Mouse (Mus musculus): ENCODE results near the gene Ryr2. TPM values are rescaled to one million over a fixed set of nuclear protein-coding genes. Genes with fewer than 3 reads are reported as not detected.

The Ryr2 gene
- total RNA-seq, 1 experiment from 2014 or later = not detected

GRCm38 (mm10) chr13:11782411-11783155 lies 324.2 kb downstream of the Ryr2 start:
- ATAC-seq (replicated peaks in 1 of 2; ENCODE audit: insufficient read depth in 1 of 2, low FRiP score in 2 of 2, low TSS enrichment in 1 of 2, low read depth in 1 of 2, poor library complexity in 2 of 2, severe bottlenecking in 2 of 2) = no peak

GRCm38 (mm10) chr13:11781065-11781464 lies 325.7 kb downstream of the Ryr2 start:
- ATAC-seq (replicated peaks in 1 of 2; ENCODE audit: insufficient read depth in 1 of 2, low FRiP score in 2 of 2, low TSS enrichment in 1 of 2, low read depth in 1 of 2, poor library complexity in 2 of 2, severe bottlenecking in 2 of 2) = no peak

- no peak for ATAC-seq (replicated peaks in 1 of 2; ENCODE audit: insufficient read depth in 1 of 2, low FRiP score in 2 of 2, low TSS enrichment in 1 of 2, low read depth in 1 of 2, poor library complexity in 2 of 2, severe bottlenecking in 2 of 2)
Observed at GRCm38 (mm10) chr13:11777726-11778125, 329.0 kb downstream of the Ryr2 start.

GRCm38 (mm10) chr13:11772173-11772572 lies 334.6 kb downstream of the Ryr2 start:
- no peak for ATAC-seq (replicated peaks in 1 of 2; ENCODE audit: insufficient read depth in 1 of 2, low FRiP score in 2 of 2, low TSS enrichment in 1 of 2, low read depth in 1 of 2, poor library complexity in 2 of 2, severe bottlenecking in 2 of 2)

GRCm38 (mm10) chr13:11766899-11767298 lies 339.8 kb downstream of the Ryr2 start:
- no peak for ATAC-seq (replicated peaks in 1 of 2; ENCODE audit: insufficient read depth in 1 of 2, low FRiP score in 2 of 2, low TSS enrichment in 1 of 2, low read depth in 1 of 2, poor library complexity in 2 of 2, severe bottlenecking in 2 of 2)

GRCm38 (mm10) chr13:11763925-11764324 lies 342.8 kb downstream of the Ryr2 start:
- no peak for ATAC-seq (replicated peaks in 1 of 2; ENCODE audit: insufficient read depth in 1 of 2, low FRiP score in 2 of 2, low TSS enrichment in 1 of 2, low read depth in 1 of 2, poor library complexity in 2 of 2, severe bottlenecking in 2 of 2)

GRCm38 (mm10) chr13:11763104-11763503 lies 343.6 kb downstream of the Ryr2 start:
- ATAC-seq (replicated peaks in 1 of 2; ENCODE audit: insufficient read depth in 1 of 2, low FRiP score in 2 of 2, low TSS enrichment in 1 of 2, low read depth in 1 of 2, poor library complexity in 2 of 2, severe bottlenecking in 2 of 2) = peak in 1 of 2 experiments; percentile 51; a peak in 1 of 4 replicates

- no peak for ATAC-seq (replicated peaks in 1 of 2; ENCODE audit: insufficient read depth in 1 of 2, low FRiP score in 2 of 2, low TSS enrichment in 1 of 2, low read depth in 1 of 2, poor library complexity in 2 of 2, severe bottlenecking in 2 of 2)
Observed at GRCm38 (mm10) chr13:11757894-11758293, 348.9 kb downstream of the Ryr2 start.

GRCm38 (mm10) chr13:11745479-11745878 lies 361.3 kb downstream of the Ryr2 start:
- no peak for ATAC-seq (replicated peaks in 1 of 2; ENCODE audit: insufficient read depth in 1 of 2, low FRiP score in 2 of 2, low TSS enrichment in 1 of 2, low read depth in 1 of 2, poor library complexity in 2 of 2, severe bottlenecking in 2 of 2)

- ATAC-seq (replicated peaks in 1 of 2; ENCODE audit: insufficient read depth in 1 of 2, low FRiP score in 2 of 2, low TSS enrichment in 1 of 2, low read depth in 1 of 2, poor library complexity in 2 of 2, severe bottlenecking in 2 of 2) = no peak
Observed at GRCm38 (mm10) chr13:11738211-11738610, 368.5 kb downstream of the Ryr2 start.

- ATAC-seq (replicated peaks in 1 of 2; ENCODE audit: insufficient read depth in 1 of 2, low FRiP score in 2 of 2, low TSS enrichment in 1 of 2, low read depth in 1 of 2, poor library complexity in 2 of 2, severe bottlenecking in 2 of 2) = no peak
Observed at GRCm38 (mm10) chr13:11716216-11716615, 390.5 kb downstream of the Ryr2 start.

- no peak for ATAC-seq (replicated peaks in 1 of 2; ENCODE audit: insufficient read depth in 1 of 2, low FRiP score in 2 of 2, low TSS enrichment in 1 of 2, low read depth in 1 of 2, poor library complexity in 2 of 2, severe bottlenecking in 2 of 2)
Observed at GRCm38 (mm10) chr13:11709708-11710471, 396.9 kb downstream of the Ryr2 start.

- ATAC-seq (replicated peaks in 1 of 2; ENCODE audit: insufficient read depth in 1 of 2, low FRiP score in 2 of 2, low TSS enrichment in 1 of 2, low read depth in 1 of 2, poor library complexity in 2 of 2, severe bottlenecking in 2 of 2) = no peak
Observed at GRCm38 (mm10) chr13:11701721-11702120, 405.0 kb downstream of the Ryr2 start.

- no peak for ATAC-seq (replicated peaks in 1 of 2; ENCODE audit: insufficient read depth in 1 of 2, low FRiP score in 2 of 2, low TSS enrichment in 1 of 2, low read depth in 1 of 2, poor library complexity in 2 of 2, severe bottlenecking in 2 of 2)
Observed at GRCm38 (mm10) chr13:11696496-11696895, 410.2 kb downstream of the Ryr2 start.

- no peak for ATAC-seq (replicated peaks in 1 of 2; ENCODE audit: insufficient read depth in 1 of 2, low FRiP score in 2 of 2, low TSS enrichment in 1 of 2, low read depth in 1 of 2, poor library complexity in 2 of 2, severe bottlenecking in 2 of 2)
Observed at GRCm38 (mm10) chr13:11681802-11682201, 424.9 kb downstream of the Ryr2 start.

- ATAC-seq (replicated peaks in 1 of 2; ENCODE audit: insufficient read depth in 1 of 2, low FRiP score in 2 of 2, low TSS enrichment in 1 of 2, low read depth in 1 of 2, poor library complexity in 2 of 2, severe bottlenecking in 2 of 2) = no peak
Observed at GRCm38 (mm10) chr13:11662815-11663214, 443.9 kb downstream of the Ryr2 start.

- no peak for ATAC-seq (replicated peaks in 1 of 2; ENCODE audit: insufficient read depth in 1 of 2, low FRiP score in 2 of 2, low TSS enrichment in 1 of 2, low read depth in 1 of 2, poor library complexity in 2 of 2, severe bottlenecking in 2 of 2)
Observed at GRCm38 (mm10) chr13:11644846-11645245, 461.9 kb downstream of the Ryr2 start.

- ATAC-seq (replicated peaks in 1 of 2; ENCODE audit: insufficient read depth in 1 of 2, low FRiP score in 2 of 2, low TSS enrichment in 1 of 2, low read depth in 1 of 2, poor library complexity in 2 of 2, severe bottlenecking in 2 of 2) = no peak
Observed at GRCm38 (mm10) chr13:11636383-11636782, 470.4 kb downstream of the Ryr2 start.
